ENCODE assay signal across 29 mouse cellular contexts in the genomic region with DNA sequence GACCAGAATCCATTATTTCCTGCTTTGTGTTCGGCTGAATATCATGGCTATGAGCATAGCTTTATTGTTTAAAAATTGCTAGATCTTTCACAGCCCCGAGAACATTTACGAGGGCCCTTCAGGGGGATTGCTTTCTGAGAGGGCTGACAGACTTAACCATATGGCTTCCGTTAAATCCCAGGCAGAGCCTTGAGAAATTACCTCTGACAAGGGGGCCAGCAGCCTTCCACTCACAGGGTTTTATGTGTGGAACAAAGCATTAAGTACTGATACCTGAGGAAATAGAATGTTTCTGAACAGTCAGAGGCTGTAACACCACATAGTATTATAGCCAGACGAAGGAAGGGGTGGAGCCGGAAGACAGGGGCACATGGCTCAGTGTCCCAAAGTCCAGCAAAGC.
A peak's percentile ranks its signal among the peaks of the same experiment; 100 is the strongest.
DNase-seq lines count a peak whose midpoint lies in the region; ATAC-seq and TF ChIP-seq lines count a peak whose summit lies in the region.
"Had no signal": no experiment of that assay in that cellular context is flagged by ENCODE, and none has a peak within 500 bp of the region (broad histone marks: within the 10 kb centered on the region; RNA-seq: fewer than 3 reads in every experiment).

No protein-coding gene starts in this region.

- H3K4me3 ChIP-seq in kidney, postnatal 0 days (replicated peaks; ENCODE audit: low read depth, low read length) = no peak overlapping the region
- H3K4me3 ChIP-seq in embryonic facial prominence, embryonic 10.5 days = no peak overlapping the region
- H3K4me3 ChIP-seq in embryonic facial prominence, embryonic 14.5 days (ENCODE audit: low read depth, low read length) = no peak overlapping the region
- H3K4me3 ChIP-seq in limb, embryonic 14.5 days (replicated peaks; ENCODE audit: low read length) = no peak overlapping the region
- H3K4me3 ChIP-seq: forebrain, embryonic 15.5 days; hindbrain, embryonic 10.5 days; liver, embryonic 15.5 days; neural tube, embryonic 12.5 days had no signal

- H3K4me2 ChIP-seq in kidney, postnatal 0 days (ENCODE audit: low read length) = peak overlapping the region; percentile 6; the same call in 1 of the 2 replicates
- H3K4me2 ChIP-seq in embryonic facial prominence, embryonic 14.5 days (ENCODE audit: low read depth, low read length) = no peak overlapping the region
- H3K4me2 ChIP-seq in limb, embryonic 14.5 days (replicated peaks; ENCODE audit: low read depth, low read length, severe bottlenecking) = peak overlapping the region; percentile 27; the same call in 1 of the 2 replicates
- H3K4me2 ChIP-seq: forebrain, embryonic 15.5 days; heart, embryonic 11.5 days; liver, embryonic 15.5 days; neural tube, embryonic 12.5 days had no signal

- H3K27ac ChIP-seq in kidney, postnatal 0 days = no peak overlapping the region
- peak overlapping the region; percentile 80 for H3K27ac ChIP-seq in embryonic facial prominence, embryonic 10.5 days (replicated peaks)
- H3K27ac ChIP-seq in embryonic facial prominence, embryonic 14.5 days (replicated peaks; ENCODE audit: low read depth, low read length) = 0 out of 2 replicates have a peak overlapping the region, but pooled peaks have one; percentile 3
- H3K27ac ChIP-seq in limb, embryonic 14.5 days (replicated peaks; ENCODE audit: low read depth, low read length) = peak overlapping the region; percentile 75
- H3K27ac ChIP-seq: forebrain, embryonic 15.5 days; hindbrain, embryonic 10.5 days; liver, embryonic 15.5 days; neural tube, embryonic 12.5 days had no signal

- H3K4me1 ChIP-seq in kidney, postnatal 0 days (replicated peaks; ENCODE audit: insufficient read depth, low read length) = peaks cover 19% of the 10 kb centered on the region
- peaks cover 49% of the 10 kb centered on the region for H3K4me1 ChIP-seq in embryonic facial prominence, embryonic 10.5 days
- H3K4me1 ChIP-seq in embryonic facial prominence, embryonic 14.5 days (ENCODE audit: control insufficient read depth, insufficient read depth, low read length) = peaks cover 28% of the 10 kb centered on the region
- peaks cover 63% of the 10 kb centered on the region for H3K4me1 ChIP-seq in limb, embryonic 14.5 days (ENCODE audit: control insufficient read depth, insufficient read depth, low read length)

- H3K9ac ChIP-seq in kidney, postnatal 0 days (ENCODE audit: low read depth, low read length) = no peak overlapping the region
- H3K9ac ChIP-seq in embryonic facial prominence, embryonic 14.5 days (ENCODE audit: low read depth, low read length) = no peak overlapping the region
- H3K9ac ChIP-seq in limb, embryonic 14.5 days (ENCODE audit: low read depth, low read length, severe bottlenecking) = no peak overlapping the region
- H3K9ac ChIP-seq: forebrain, embryonic 15.5 days; liver, embryonic 15.5 days; neural tube, embryonic 12.5 days had no signal

- 23% methylated on average over 6 of the region's 6 CpGs for WGBS in kidney, postnatal 0 days
- WGBS in embryonic facial prominence, embryonic 10.5 days = 42% methylated on average over 6 of the region's 6 CpGs
- 19% methylated on average over 6 of the region's 6 CpGs for WGBS in embryonic facial prominence, embryonic 14.5 days
- WGBS in limb, embryonic 14.5 days = 6% methylated on average over 6 of the region's 6 CpGs

- ATAC-seq in kidney, postnatal 0 days (replicated peaks; ENCODE audit: low FRiP score, low read depth) = no peak
- ATAC-seq in embryonic facial prominence, embryonic 14.5 days (ENCODE audit: low read depth) = no peak
- ATAC-seq in limb, embryonic 14.5 days (ENCODE audit: low FRiP score, low read depth) = peak; percentile 27; the same call in 1 of the 2 replicates
- ATAC-seq in erythroid progenitor cell, adult 5-6 weeks (replicated peaks; ENCODE audit: low FRiP score, poor library complexity, severe bottlenecking) = no peak
- ATAC-seq: forebrain, embryonic 15.5 days; hindbrain, embryonic 16.5 days; intestine, embryonic 16.5 days; Patski had no signal

- H3K27me3 ChIP-seq in kidney, postnatal 0 days (ENCODE audit: insufficient read depth, low read length) = no peaks in the 10 kb centered on the region
- H3K27me3 ChIP-seq in embryonic facial prominence, embryonic 10.5 days (replicated peaks; ENCODE audit: low read depth, poor library complexity, severe bottlenecking) = no peaks in the 10 kb centered on the region
- no peaks in the 10 kb centered on the region for H3K27me3 ChIP-seq in embryonic facial prominence, embryonic 14.5 days (replicated peaks; ENCODE audit: control insufficient read depth, insufficient read depth, low read length)
- H3K27me3 ChIP-seq in limb, embryonic 14.5 days (ENCODE audit: control insufficient read depth, insufficient read depth, low read length) = no peaks in the 10 kb centered on the region
- H3K27me3 ChIP-seq: CH12.LX; forebrain, embryonic 15.5 days; neural tube, embryonic 12.5 days; Patski had no signal

- no peak for DNase-seq in kidney, postnatal 0 days (ENCODE audit: low spot score)
- DNase-seq in kidney, adult 9 months = no peak
- peak; percentile 39 for DNase-seq in embryonic facial prominence, embryonic 10.5 days (ENCODE audit: low spot score)
- DNase-seq in embryonic facial prominence, embryonic 14.5 days (ENCODE audit: low spot score) = no peak
- DNase-seq in limb, embryonic 14.5 days (ENCODE audit: low spot score) = peak; percentile 50
- DNase-seq in heart, postnatal 14 days = no peak
- DNase-seq: adrenal gland, adult 2 months; B cell, adult 2 months; cerebellum, adult 18-20 months; cerebellum, postnatal 25 days; gastrocnemius, postnatal 14 days; kidney, postnatal 10 days; left cerebral cortex, postnatal 4 days; lung, postnatal 14 days; midbrain, embryonic 14.5 days; right cerebral cortex, postnatal 14 days; spleen, adult 18-20 months; thymus, postnatal 36 days had no signal

- H3K36me3 ChIP-seq in kidney, postnatal 0 days (ENCODE audit: insufficient read depth, low read length) = no peaks in the 10 kb centered on the region
- no peaks in the 10 kb centered on the region for H3K36me3 ChIP-seq in embryonic facial prominence, embryonic 10.5 days (replicated peaks)
- H3K36me3 ChIP-seq in embryonic facial prominence, embryonic 14.5 days (ENCODE audit: control insufficient read depth, insufficient read depth, low read length) = no peaks in the 10 kb centered on the region
- peaks cover 7% of the 10 kb centered on the region; the same call in 1 of the 2 replicates for H3K36me3 ChIP-seq in limb, embryonic 14.5 days (ENCODE audit: control insufficient read depth, insufficient read depth, low read length)
- H3K36me3 ChIP-seq: forebrain, embryonic 15.5 days; G1E; hindbrain, embryonic 10.5 days; liver, embryonic 15.5 days; neural tube, embryonic 12.5 days had no signal

- H3K9me3 ChIP-seq in kidney, postnatal 0 days (replicated peaks; ENCODE audit: low read length) = no peaks in the 10 kb centered on the region
- no peaks in the 10 kb centered on the region for H3K9me3 ChIP-seq in embryonic facial prominence, embryonic 10.5 days
- H3K9me3 ChIP-seq in embryonic facial prominence, embryonic 14.5 days (ENCODE audit: control insufficient read depth, low read length) = no peaks in the 10 kb centered on the region
- no peaks in the 10 kb centered on the region for H3K9me3 ChIP-seq in limb, embryonic 14.5 days (ENCODE audit: control insufficient read depth, low read length)
- H3K9me3 ChIP-seq: forebrain, embryonic 15.5 days; hindbrain, embryonic 10.5 days; liver, embryonic 15.5 days; neural tube, embryonic 12.5 days had no signal

- TF ChIP-seq POLR2A in limb, embryonic 14.5 days (IDR thresholded peaks at IDR 0.05; ENCODE audit: borderline replicate concordance, extremely low read depth, insufficient read depth, insufficient read length) = no peak

- no peak for TF ChIP-seq CTCF in kidney, postnatal 0 days (IDR thresholded peaks at IDR 0.05; ENCODE audit: low read depth)

- intact Hi-C loops in heart, postnatal 14 days (cut with DNase I) = no loop called here

Comparison
In these comparisons a context has a peak if more than half of its experiments do, and no peak if none do; other contexts are left out.
1. DNase-seq: peak in embryonic facial prominence, embryonic 10.5 days (single experiment) and limb, embryonic 14.5 days (single experiment); none in kidney, postnatal 0 days (single experiment), kidney, adult 9 months (single experiment), embryonic facial prominence, embryonic 14.5 days (single experiment) and heart, postnatal 14 days (0 of 2).